Mouse (Mus musculus): ENCODE data around the gene Gm13272.
"Not testable (repeated sequence)": the region's sequence is repeated elsewhere in the genome, so short reads cannot be mapped to it uniquely, and the experiment has no call there.

- not testable (repeated sequence) for TF ChIP-seq POLR2A (IDR thresholded peaks at IDR 0.05; ENCODE audit: insufficient read depth, low read depth, low read length)
- TF ChIP-seq CTCF (IDR thresholded peaks at IDR 0.05), result peak; percentile 28; the same call in 1 of the 2 replicates
Measured at GRCm38 (mm10) chr4:88782335-88782734, 2.7 kb downstream of the Gm13272 start.
